Comparison of ENCODE assay signal across 8 mouse cellular contexts in the genomic region with DNA sequence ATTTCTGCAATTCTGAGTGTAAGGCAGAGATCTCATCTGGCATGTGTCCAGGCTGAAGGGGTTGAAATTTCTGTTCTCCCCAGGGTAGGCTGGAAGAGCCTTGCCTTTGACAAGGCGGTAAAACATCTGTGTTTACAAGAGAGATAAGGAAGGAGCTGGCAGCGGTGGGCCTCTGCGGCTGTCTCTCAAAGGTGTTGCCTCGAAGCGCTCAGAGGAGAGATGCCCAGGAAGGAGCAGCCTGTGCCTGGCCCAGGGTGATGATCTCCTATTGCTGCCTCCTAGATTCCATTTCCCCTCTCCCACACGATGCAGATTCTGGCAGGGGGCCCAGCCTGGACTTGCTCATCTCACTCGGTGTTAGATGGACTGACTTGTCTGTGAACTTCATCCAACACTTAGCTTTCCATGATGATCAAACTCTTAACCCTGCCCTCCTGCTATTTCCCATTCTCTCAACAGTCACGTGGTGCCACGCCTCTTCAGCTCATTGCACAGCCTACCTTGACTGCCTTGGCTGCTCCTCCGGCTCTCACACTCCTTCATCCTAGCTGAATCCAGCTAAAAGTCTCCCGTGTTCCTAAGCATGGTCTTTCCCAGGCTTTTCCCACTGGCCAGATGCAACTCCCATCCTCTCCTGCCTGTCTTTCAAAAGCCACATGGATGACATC. TPM values are rescaled to one million over a fixed set of nuclear protein-coding genes. Genes with fewer than 3 reads are reported as not detected.
A peak's percentile ranks its signal among the peaks of the same experiment; 100 is the strongest.
DNase-seq lines count a peak whose midpoint lies in the region; ATAC-seq and TF ChIP-seq lines count a peak whose summit lies in the region.

No protein-coding gene starts in this region.

- no peaks in the 10 kb centered on the region for H3K9me3 ChIP-seq in forebrain, embryonic 13.5 days (replicated peaks)
- no peaks in the 10 kb centered on the region for H3K9me3 ChIP-seq in forebrain, embryonic 12.5 days
- H3K9me3 ChIP-seq in lung, postnatal 0 days (ENCODE audit: low read length): no peaks in the 10 kb centered on the region

- H3K27ac ChIP-seq in forebrain, embryonic 13.5 days: 0 out of 2 replicates have a peak overlapping the region, but pooled peaks have one; percentile 4
- no peak overlapping the region for H3K27ac ChIP-seq in forebrain, embryonic 12.5 days
- H3K27ac ChIP-seq in lung, postnatal 0 days (ENCODE audit: low read length): no peak overlapping the region

- DNase-seq in urinary bladder, postnatal 25 days (ENCODE audit: low spot score): peak; percentile 31
- DNase-seq in urinary bladder, postnatal 10 days (ENCODE audit: low spot score): no peak
- peak; percentile 70 for DNase-seq in lung, postnatal 0 days (ENCODE audit: low spot score)
- DNase-seq in layer of hippocampus, adult 8-10 months (ENCODE audit: low spot score in 2 of 2): no peak
- no peak for DNase-seq in retina, embryonic 14.5 days (ENCODE audit: low spot score)

- no peaks in the 10 kb centered on the region for H3K27me3 ChIP-seq in forebrain, embryonic 13.5 days
- peaks cover 44% of the 10 kb centered on the region for H3K27me3 ChIP-seq in forebrain, embryonic 12.5 days
- H3K27me3 ChIP-seq in lung, postnatal 0 days (replicated peaks; ENCODE audit: insufficient read depth, low read length): 0 out of 2 replicates have a peak, but pooled peaks cover 5% of the 10 kb centered on the region

- no peak overlapping the region for H3K9ac ChIP-seq in forebrain, embryonic 13.5 days
- H3K9ac ChIP-seq in forebrain, embryonic 12.5 days: no peak overlapping the region
- no peak overlapping the region for H3K9ac ChIP-seq in lung, postnatal 0 days (replicated peaks; ENCODE audit: low read depth)

- no peak for TF ChIP-seq CTCF in lung, postnatal 0 days (IDR thresholded peaks at IDR 0.05)

- no peak for TF ChIP-seq EP300 in lung, postnatal 0 days (IDR thresholded peaks at IDR 0.05)

- no peak overlapping the region for H3K4me2 ChIP-seq in forebrain, embryonic 13.5 days
- H3K4me2 ChIP-seq in forebrain, embryonic 12.5 days: no peak overlapping the region
- H3K4me2 ChIP-seq in lung, postnatal 0 days (replicated peaks; ENCODE audit: low read depth, low read length): no peak overlapping the region

- no peak overlapping the region for H3K4me3 ChIP-seq in forebrain, embryonic 13.5 days
- no peak overlapping the region for H3K4me3 ChIP-seq in forebrain, embryonic 12.5 days (replicated peaks)
- H3K4me3 ChIP-seq in lung, postnatal 0 days (ENCODE audit: low read depth, low read length): no peak overlapping the region

- WGBS in forebrain, embryonic 13.5 days: 70% methylated on average over 11 of the region's 11 CpGs
- 67% methylated on average over 11 of the region's 11 CpGs for WGBS in forebrain, embryonic 12.5 days
- 8% methylated on average over 11 of the region's 11 CpGs for WGBS in lung, postnatal 0 days

- H3K36me3 ChIP-seq in forebrain, embryonic 13.5 days (ENCODE audit: poor library complexity, severe bottlenecking): no peaks in the 10 kb centered on the region
- no peaks in the 10 kb centered on the region for H3K36me3 ChIP-seq in forebrain, embryonic 12.5 days (replicated peaks)
- H3K36me3 ChIP-seq in lung, postnatal 0 days (ENCODE audit: insufficient read depth, low read length): no peaks in the 10 kb centered on the region

- H3K4me1 ChIP-seq in forebrain, embryonic 13.5 days: peaks cover 92% of the 10 kb centered on the region
- H3K4me1 ChIP-seq in forebrain, embryonic 12.5 days: peaks cover 87% of the 10 kb centered on the region
- H3K4me1 ChIP-seq in lung, postnatal 0 days (ENCODE audit: insufficient read depth, low read depth, low read length): peaks cover 3% of the 10 kb centered on the region; the same call in 1 of the 2 replicates

- ATAC-seq in forebrain, embryonic 13.5 days: no peak
- ATAC-seq in forebrain, embryonic 12.5 days (ENCODE audit: low FRiP score): no peak
- peak; percentile 55 for ATAC-seq in lung, postnatal 0 days
- no peak for ATAC-seq in erythroid progenitor cell, adult 5-6 weeks (replicated peaks; ENCODE audit: low FRiP score, poor library complexity, severe bottlenecking)

RNA-seq across cellular contexts. Expression of a gene that starts 30.8 kb away (rescaled TPM):
- polyA plus RNA-seq in forebrain, embryonic 13.5 days (2015; fragmentation: Nextera tagmentation; extraction: Ambion mirVana): 14.7 and 17.6 TPM in 2 replicates
- 9.7 and 11.3 TPM in 2 replicates for polyA plus RNA-seq in forebrain, embryonic 12.5 days (2016; fragmentation: Nextera tagmentation; extraction: Ambion mirVana)
- 3.7 and 5.5 TPM in 2 replicates for polyA plus RNA-seq in lung, postnatal 0 days (2015; fragmentation: Nextera tagmentation; extraction: Ambion mirVana)
- total RNA-seq in layer of hippocampus, adult 8-10 months (2022): 10 to 100 TPM in 1 of 4 experiments, 1 to 10 TPM in 3; 7.3 to 11.5 (median 8.8) TPM
- total RNA-seq in erythroid progenitor cell, adult 5-6 weeks (2015; ENCODE audit: low replicate concordance): not detected in 2 replicates
- total RNA-seq in erythroid progenitor cell, adult 5-6 weeks (2017; ENCODE audit: low replicate concordance): 1.7 and 3.5 TPM in 2 replicates

RNA-seq across cellular contexts. Expression of a gene that starts 58.7 kb away (rescaled TPM):
- 78.5 and 86.8 TPM in 2 replicates for polyA plus RNA-seq in forebrain, embryonic 13.5 days (2015; fragmentation: Nextera tagmentation; extraction: Ambion mirVana)
- 55.9 and 74.5 TPM in 2 replicates for polyA plus RNA-seq in forebrain, embryonic 12.5 days (2016; fragmentation: Nextera tagmentation; extraction: Ambion mirVana)
- not detected in 2 replicates for polyA plus RNA-seq in lung, postnatal 0 days (2015; fragmentation: Nextera tagmentation; extraction: Ambion mirVana)
- 1 to 10 TPM in 1 of 4 experiments, under 1 TPM in 3; 0.43 to 1.3 (median 0.66) TPM for total RNA-seq in layer of hippocampus, adult 8-10 months (2022)
- total RNA-seq in erythroid progenitor cell, adult 5-6 weeks (2015; ENCODE audit: low replicate concordance): not detected in 2 replicates
- total RNA-seq in erythroid progenitor cell, adult 5-6 weeks (2017; ENCODE audit: low replicate concordance): not detected in 2 replicates

Comparison
In these comparisons a context has a peak if more than half of its experiments do, and no peak if none do; other contexts are left out.
1. DNase-seq: peak in urinary bladder, postnatal 25 days (single experiment) and lung, postnatal 0 days (single experiment); none in urinary bladder, postnatal 10 days (single experiment), layer of hippocampus, adult 8-10 months (0 of 2) and retina, embryonic 14.5 days (single experiment).
2. RNA of a gene that starts 58.7 kb away (polyA plus RNA-seq): 78.5 to 86.8 TPM in forebrain, embryonic 13.5 days and 55.9 to 74.5 TPM in forebrain, embryonic 12.5 days; not detected in lung, postnatal 0 days; every median in the first group is over 10 times any median in the second.